Mouse (Mus musculus) kidney, embryonic 15.5 days (tissue): Measurements from ENCODE around the gene Stmn1. TPM values are rescaled to one million over a fixed set of nuclear protein-coding genes. Genes with fewer than 3 reads are reported as not detected.

Source experiments
- ATAC-seq: fragments of 200-750 bp; cut with Nextera tagmentation; replicated peaks from 2 replicates; pipeline ENCODE4 v1.8.0; 2017; ENCODE audit warnings: moderate TSS enrichment; ENCODE audit not compliant: low FRiP score
- H3K27ac ChIP-seq: fragments of 300-500 bp; sonication (generic); 2 replicates; pipeline ENCODE4 v1.5.1; 2015; ENCODE audit warnings: mild to moderate bottlenecking, inconsistent platforms
- H3K27me3 ChIP-seq: fragments of 300-500 bp; sonication (generic); 2 replicates; pipeline ENCODE4 v1.6.1; 2015; ENCODE audit warnings: inconsistent platforms
- H3K36me3 ChIP-seq: fragments of 300-500 bp; sonication (generic); 2 replicates; pipeline ENCODE4 v1.6.1; 2015; ENCODE audit warnings: inconsistent platforms
- H3K4me1 ChIP-seq: fragments of 300-500 bp; sonication (generic); 2 replicates; pipeline ENCODE4 v1.6.1; 2015; ENCODE audit warnings: inconsistent platforms
- H3K4me2 ChIP-seq: fragments of 300-500 bp; sonication (generic); 2 replicates; pipeline ENCODE4 v1.6.1; 2015; ENCODE audit warnings: moderate library complexity, mild to moderate bottlenecking, inconsistent platforms
- H3K4me3 ChIP-seq: fragments of 300-500 bp; sonication (generic); replicated peaks from 2 replicates; pipeline ENCODE4 v1.5.1; 2015; ENCODE audit warnings: mild to moderate bottlenecking, inconsistent platforms
- H3K9ac ChIP-seq: fragments of 300-500 bp; sonication (generic); 2 replicates; pipeline ENCODE4 v1.6.1; 2015; ENCODE audit warnings: mild to moderate bottlenecking, inconsistent platforms
- H3K9me3 ChIP-seq: fragments of 300-500 bp; sonication (generic); replicated peaks from 2 replicates; pipeline ENCODE4 v1.6.1; 2016; ENCODE audit warnings: inconsistent platforms
- WGBS: fragments of 180-500 bp; shearing (Covaris S2); methylation state at CpG from one replicate; pipeline ENCODE4 v1.1.7; 2015; ENCODE audit warnings: mixed read lengths; 5-methylcytosine and 5-hydroxymethylcytosine counted together
- polyA plus RNA-seq: library from polyadenylated mRNA; unstranded; fragments of >200 nt; fragmentation: Nextera tagmentation; extraction: Ambion mirVana; gene quantifications from 2 replicates; pipeline ENCODE4 v1.2.1, GENCODE M21; 2015

The Stmn1 gene
- polyA plus RNA-seq, 1 experiment from 2014 or later = 1,708 TPM

- H3K4me1 ChIP-seq = peaks cover 11% of the 10 kb centered on the region
- H3K9ac ChIP-seq = no peak overlapping the region
- H3K36me3 ChIP-seq = no peaks in the 10 kb centered on the region
- no peak overlapping the region for H3K4me2 ChIP-seq
- H3K4me3 ChIP-seq = no peak overlapping the region
- no peaks in the 10 kb centered on the region for H3K27me3 ChIP-seq
- ATAC-seq = no peak
- 87% methylated on average over 19 of the region's 19 CpGs for WGBS
- H3K27ac ChIP-seq = no peak overlapping the region
- no peaks in the 10 kb centered on the region for H3K9me3 ChIP-seq
Measured at GRCm38 (mm10) chr4:134506713-134507112, 38.6 kb downstream of the Stmn1 start.

- ATAC-seq = no peak
- Histone ChIP-seq H3K9me3 (no peaks in the 10 kb centered on the region), H3K27me3 (no peaks in the 10 kb centered on the region), H3K4me3 (peak overlapping the region; percentile 64), H3K36me3 (no peaks in the 10 kb centered on the region), H3K9ac (0 out of 2 replicates have a peak overlapping the region, but pooled peaks have one; percentile 10), H3K4me1 (peaks cover 33% of the 10 kb centered on the region), H3K27ac (no peak overlapping the region), H3K4me2 (peak overlapping the region; percentile 95)
- WGBS = 79% methylated on average over 4 of the region's 4 CpGs
Measured at GRCm38 (mm10) chr4:134510396-134510795, 42.3 kb downstream of the Stmn1 start.

GRCm38 (mm10) chr4:134510845-134511411 is 42.8 kb downstream of the Stmn1 start, which contains the start of gene Aunip:
Aunip (plus strand) TSS chr4:134510999.
- Histone ChIP-seq H3K36me3 (no peaks in the 10 kb centered on the region), H3K9ac (peak within 1 kb of the TSS; percentile 67), H3K27ac (no peak within 1 kb of the TSS), H3K4me3 (peak within 1 kb of the TSS; percentile 64), H3K27me3 (no peaks in the 10 kb centered on the region), H3K9me3 (no peaks in the 10 kb centered on the region), H3K4me2 (peak within 1 kb of the TSS; percentile 95), H3K4me1 (peaks cover 33% of the 10 kb centered on the region)
- under 1% methylated on average over 42 of the region's 42 CpGs for WGBS
- peak; percentile 96 for ATAC-seq

GRCm38 (mm10) chr4:134511730-134512129 is 43.6 kb downstream of the Stmn1 start:
- Histone ChIP-seq H3K4me2 (peak overlapping the region; percentile 95), H3K9ac (peak overlapping the region; percentile 67), H3K27me3 (no peaks in the 10 kb centered on the region), H3K4me3 (peak overlapping the region; percentile 64), H3K27ac (no peak overlapping the region), H3K36me3 (no peaks in the 10 kb centered on the region), H3K9me3 (no peaks in the 10 kb centered on the region), H3K4me1 (peaks cover 35% of the 10 kb centered on the region)
- 67% methylated on average over 6 of the region's 6 CpGs for WGBS
- ATAC-seq = no peak

- Histone ChIP-seq H3K4me2 (peak overlapping the region; percentile 56), H3K4me3 (peak overlapping the region; percentile 27), H3K36me3 (no peaks in the 10 kb centered on the region), H3K9me3 (no peaks in the 10 kb centered on the region), H3K4me1 (peaks cover 42% of the 10 kb centered on the region), H3K9ac (no peak overlapping the region), H3K27me3 (no peaks in the 10 kb centered on the region), H3K27ac (peak overlapping the region; percentile 43; the same call in 1 of the 2 replicates)
- peak; percentile 31 for ATAC-seq
- 12% methylated on average over 15 of the region's 15 CpGs for WGBS
Measured at GRCm38 (mm10) chr4:134512798-134513197, 44.7 kb downstream of the Stmn1 start.

- no peak overlapping the region for H3K27ac ChIP-seq
- no peak for ATAC-seq
- no peak overlapping the region for H3K9ac ChIP-seq
- WGBS = 79% methylated on average over 11 of the region's 11 CpGs
- H3K4me1 ChIP-seq = peaks cover 43% of the 10 kb centered on the region
- H3K36me3 ChIP-seq = no peaks in the 10 kb centered on the region
- H3K27me3 ChIP-seq = no peaks in the 10 kb centered on the region
- H3K4me3 ChIP-seq = no peak overlapping the region
- H3K9me3 ChIP-seq = no peaks in the 10 kb centered on the region
- no peak overlapping the region for H3K4me2 ChIP-seq
Measured at GRCm38 (mm10) chr4:134514309-134514930, 46.3 kb downstream of the Stmn1 start.

GRCm38 (mm10) chr4:134515614-134516013 is 47.5 kb downstream of the Stmn1 start:
- ATAC-seq = no peak
- H3K9me3 ChIP-seq = no peaks in the 10 kb centered on the region
- H3K27me3 ChIP-seq = no peaks in the 10 kb centered on the region
- no peak overlapping the region for H3K9ac ChIP-seq
- H3K27ac ChIP-seq = no peak overlapping the region
- WGBS = 78% methylated on average over 7 of the region's 7 CpGs
- peaks cover 43% of the 10 kb centered on the region for H3K4me1 ChIP-seq
- no peak overlapping the region for H3K4me3 ChIP-seq
- peaks cover 7% of the 10 kb centered on the region for H3K36me3 ChIP-seq
- H3K4me2 ChIP-seq = no peak overlapping the region

GRCm38 (mm10) chr4:134516981-134517380 is 48.9 kb downstream of the Stmn1 start:
- H3K4me3 ChIP-seq = no peak overlapping the region
- H3K4me1 ChIP-seq = peaks cover 30% of the 10 kb centered on the region
- no peaks in the 10 kb centered on the region for H3K9me3 ChIP-seq
- peak overlapping the region; percentile 15; the same call in 1 of the 2 replicates for H3K27ac ChIP-seq
- no peak for ATAC-seq
- H3K27me3 ChIP-seq = no peaks in the 10 kb centered on the region
- peaks cover 20% of the 10 kb centered on the region for H3K36me3 ChIP-seq
- H3K9ac ChIP-seq = no peak overlapping the region
- 66% methylated on average over 8 of the region's 8 CpGs for WGBS
- no peak overlapping the region for H3K4me2 ChIP-seq

GRCm38 (mm10) chr4:134517719-134518118 is 49.6 kb downstream of the Stmn1 start:
- H3K27ac ChIP-seq = no peak overlapping the region
- 84% methylated on average over 10 of the region's 10 CpGs for WGBS

GRCm38 (mm10) chr4:134518541-134518940 is 50.4 kb downstream of the Stmn1 start:
- 94% methylated on average over 4 of the region's 4 CpGs for WGBS
- H3K27ac ChIP-seq = no peak overlapping the region
- peaks cover 35% of the 10 kb centered on the region for H3K36me3 ChIP-seq
- H3K4me1 ChIP-seq = peaks cover 19% of the 10 kb centered on the region
- no peak overlapping the region for H3K9ac ChIP-seq
- no peak overlapping the region for H3K4me3 ChIP-seq
- H3K27me3 ChIP-seq = no peaks in the 10 kb centered on the region
- H3K9me3 ChIP-seq = no peaks in the 10 kb centered on the region
- ATAC-seq = no peak
- no peak overlapping the region for H3K4me2 ChIP-seq

More at GRCm38 (mm10) chr4:134517719-134518118, 49.6 kb downstream of the Stmn1 start:
- Histone ChIP-seq H3K4me2 (no peak overlapping the region), H3K4me3 (no peak overlapping the region), H3K9ac (no peak overlapping the region), H3K4me1 (peaks cover 25% of the 10 kb centered on the region), H3K9me3 (no peaks in the 10 kb centered on the region), H3K27me3 (no peaks in the 10 kb centered on the region), H3K36me3 (peaks cover 27% of the 10 kb centered on the region)
- ATAC-seq = no peak

- Histone ChIP-seq H3K4me3 (no peak overlapping the region), H3K9ac (no peak overlapping the region), H3K4me2 (no peak overlapping the region), H3K9me3 (no peaks in the 10 kb centered on the region), H3K4me1 (peaks cover 12% of the 10 kb centered on the region), H3K27me3 (no peaks in the 10 kb centered on the region), H3K27ac (no peak overlapping the region), H3K36me3 (peaks cover 42% of the 10 kb centered on the region)
- ATAC-seq = no peak
Measured at GRCm38 (mm10) chr4:134519281-134519680, 51.2 kb downstream of the Stmn1 start.
